Mouse (Mus musculus) urinary bladder, postnatal 10 days (tissue): ENCODE results near the gene Iffo2.
"Not testable (repeated sequence)": the region's sequence is repeated elsewhere in the genome, so short reads cannot be mapped to it uniquely, and the experiment has no call there.

ENCODE experiments used
- DNase-seq: peaks from one replicate; pipeline ENCODE4 v3.0.0; 2022; ENCODE audit warnings: low spot score

Iffo2 gene

DNA sequence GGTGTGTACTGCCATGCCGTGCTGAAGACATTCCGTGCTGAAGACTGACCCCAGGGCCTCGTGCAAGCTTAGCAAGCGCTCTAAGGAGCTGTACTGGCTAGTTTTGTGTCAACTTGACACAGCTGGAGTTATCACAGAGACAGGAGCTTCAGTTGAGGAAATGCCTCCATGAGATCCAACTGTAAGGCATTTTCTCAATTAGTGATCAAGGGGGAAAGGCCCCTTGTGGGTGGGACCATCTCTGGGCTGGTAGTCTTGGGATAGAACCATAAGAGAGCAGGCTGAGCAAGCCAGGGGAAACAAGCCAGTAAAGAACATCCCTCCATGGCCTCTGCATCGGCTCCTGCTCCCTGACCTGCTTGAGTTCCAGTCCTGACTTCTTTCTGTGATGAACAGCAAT, at the start of gene Iffo2:
Gene Iffo2, plus strand, starts transcription at position 301 of the 400 bp plus-strand sequence.
- DNase-seq: not testable (repeated sequence)

DNA sequence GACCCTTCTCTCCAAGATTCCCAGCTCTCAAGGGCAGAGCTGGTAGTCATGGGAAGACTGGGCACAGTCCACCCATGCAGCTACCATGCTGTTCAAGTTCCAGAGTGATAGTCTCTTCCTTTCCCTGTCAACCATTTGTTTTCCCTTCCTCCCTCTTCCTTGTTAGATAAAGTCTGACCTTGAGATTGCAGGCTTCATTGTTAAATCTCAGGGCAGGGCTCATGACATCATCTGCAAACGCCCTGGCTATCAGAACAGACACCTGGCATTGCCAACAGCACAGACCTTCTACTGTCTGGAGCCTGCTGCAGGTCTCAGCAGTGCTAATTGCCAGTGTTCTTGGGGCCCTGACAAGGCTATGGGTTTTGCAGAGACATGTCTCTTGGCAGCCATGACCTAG, 48.9 kb upstream of the Iffo2 start:
- no peak for DNase-seq

DNA sequence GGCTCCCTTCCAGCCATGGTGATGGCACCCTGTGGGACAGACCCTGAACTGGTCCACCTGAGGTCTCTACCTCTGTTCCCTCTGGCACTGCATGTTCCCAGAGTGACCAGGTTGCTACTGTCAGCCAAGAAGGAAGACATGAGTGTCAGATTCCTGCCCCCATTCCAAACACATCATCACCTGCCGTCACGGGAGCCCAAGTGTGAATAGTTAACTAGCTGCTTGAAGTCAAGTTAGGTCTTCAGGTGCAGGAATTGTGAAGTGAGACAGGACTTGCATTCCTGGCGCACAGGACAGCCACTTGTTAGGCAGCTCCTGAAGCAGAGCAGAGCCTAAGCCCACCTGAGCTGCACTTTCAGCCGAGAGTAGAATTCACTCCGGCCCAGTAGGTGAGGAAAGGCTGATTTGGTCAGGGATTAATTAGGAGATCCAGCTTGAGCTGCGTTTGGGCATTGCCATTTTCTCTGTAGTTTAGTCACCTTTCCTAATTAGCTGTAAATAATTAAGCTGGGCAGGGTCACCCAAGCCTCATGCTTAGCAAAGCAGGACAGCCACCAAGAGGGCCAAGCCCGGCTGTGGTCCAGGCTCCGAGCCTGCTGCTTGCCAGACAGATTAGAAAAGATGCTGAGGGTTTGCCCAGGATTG, 46.8 kb upstream of the Iffo2 start:
- DNase-seq: no peak

DNA sequence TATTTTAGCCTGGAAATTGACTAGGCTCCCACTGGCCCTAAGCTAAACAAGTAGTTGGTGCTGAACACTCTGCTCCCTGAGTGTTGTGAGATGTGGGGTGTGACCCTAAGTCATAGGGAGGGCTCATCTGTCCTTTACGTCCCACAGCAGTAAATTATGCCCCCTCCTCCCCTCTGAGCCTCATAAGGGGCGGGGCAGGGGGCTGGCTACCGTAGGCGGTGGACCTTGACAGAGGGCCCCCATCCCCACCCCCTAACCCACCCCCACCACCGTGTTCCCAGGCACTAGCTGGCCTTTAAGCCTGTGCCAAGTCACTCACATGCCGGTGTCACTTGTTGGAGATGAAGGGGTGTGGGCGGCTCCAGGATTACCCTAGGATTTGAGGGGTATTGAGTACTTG, 45.9 kb upstream of the Iffo2 start:
- DNase-seq: no peak

DNA sequence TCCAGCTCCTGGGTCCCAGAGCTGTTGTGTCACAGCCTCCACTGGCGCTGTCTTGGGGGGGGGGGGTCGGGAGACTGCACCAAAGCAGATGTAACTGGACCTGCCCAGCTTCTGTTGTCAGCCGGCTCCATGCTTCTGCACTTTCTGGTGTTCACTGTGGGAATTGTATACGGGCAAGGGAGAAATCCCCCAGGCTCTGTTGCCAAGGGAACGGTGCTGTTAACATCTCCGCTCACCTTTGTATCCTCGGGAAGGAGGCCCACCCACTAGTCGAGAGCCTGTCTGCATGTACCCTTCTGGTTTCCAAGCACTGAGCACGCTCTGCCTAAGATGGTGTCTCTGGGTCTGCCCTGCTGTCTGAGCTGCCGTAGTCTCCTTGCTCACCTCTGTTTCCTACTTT, 43.3 kb upstream of the Iffo2 start:
- DNase-seq: no peak

DNA sequence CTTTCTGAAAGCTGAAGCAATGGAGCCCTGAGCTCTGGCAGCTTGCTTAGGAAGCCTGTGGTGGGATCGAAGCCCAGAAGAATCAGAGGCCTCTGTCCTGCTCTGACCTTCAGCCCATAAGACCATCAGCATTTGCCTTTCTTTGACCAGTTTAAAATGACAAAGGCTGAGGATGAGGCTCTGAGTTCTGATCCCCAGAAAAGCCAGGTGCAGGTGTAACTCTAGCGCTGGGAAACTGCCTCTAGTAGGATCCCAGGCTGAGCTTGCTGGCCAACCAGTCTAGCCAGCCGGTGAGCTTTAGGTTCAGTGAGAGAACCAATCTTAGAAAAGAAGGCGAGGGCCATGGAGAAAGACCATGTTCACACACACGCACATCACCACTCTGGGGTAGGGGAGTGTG, 42.0 kb upstream of the Iffo2 start:
- DNase-seq: no peak

DNA sequence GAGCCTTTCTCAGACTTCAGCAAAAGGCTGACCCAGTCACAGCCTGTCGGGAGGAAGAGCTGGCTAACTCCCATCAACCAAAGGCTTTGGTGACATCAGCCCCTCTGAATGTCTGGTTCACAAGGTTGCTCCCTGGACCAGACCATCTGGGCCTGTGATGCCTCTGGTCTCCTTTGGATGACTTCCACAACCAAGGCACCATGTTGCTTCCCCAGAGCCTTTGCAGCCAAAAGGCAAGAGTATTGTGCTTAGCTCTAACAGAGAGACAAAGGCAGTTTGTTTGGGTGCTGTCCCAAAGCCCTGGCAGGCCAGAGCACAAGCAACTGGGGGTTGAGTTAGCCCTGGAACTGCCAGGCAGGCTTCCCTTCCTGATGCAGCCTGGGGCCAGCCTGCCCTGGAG, 40.4 kb upstream of the Iffo2 start:
- no peak for DNase-seq

DNA sequence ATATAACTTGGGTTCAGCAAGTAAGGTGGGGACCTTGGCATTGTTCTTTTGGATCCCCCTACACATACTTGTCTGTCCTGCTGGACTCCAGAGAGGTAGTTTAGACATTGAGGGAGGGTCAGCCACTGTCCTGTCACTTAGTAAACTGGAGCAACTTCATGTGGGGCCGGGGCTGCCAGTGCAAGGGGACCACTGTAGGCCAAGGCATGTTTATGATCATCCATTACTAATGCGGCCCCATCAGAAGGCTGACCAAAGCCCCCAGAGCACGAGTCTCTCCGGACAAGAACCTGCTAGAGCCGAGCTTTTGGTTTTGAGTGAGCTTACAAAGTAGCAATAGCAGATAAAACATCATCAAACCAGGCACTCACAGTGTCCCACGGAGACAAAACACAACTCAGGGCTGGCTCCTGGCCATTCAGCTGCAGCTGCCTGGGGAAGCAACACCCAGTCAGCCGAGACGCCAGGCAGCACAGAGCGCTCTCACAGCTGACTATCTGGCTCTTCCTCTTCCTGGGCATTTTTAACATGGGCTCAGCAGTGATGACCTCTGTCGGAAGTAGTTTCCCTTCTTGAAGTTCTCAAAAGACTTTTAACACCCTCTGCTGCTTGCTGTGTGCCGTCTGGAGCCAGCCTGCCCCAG, 39.8 kb upstream of the Iffo2 start:
- DNase-seq: no peak

DNA sequence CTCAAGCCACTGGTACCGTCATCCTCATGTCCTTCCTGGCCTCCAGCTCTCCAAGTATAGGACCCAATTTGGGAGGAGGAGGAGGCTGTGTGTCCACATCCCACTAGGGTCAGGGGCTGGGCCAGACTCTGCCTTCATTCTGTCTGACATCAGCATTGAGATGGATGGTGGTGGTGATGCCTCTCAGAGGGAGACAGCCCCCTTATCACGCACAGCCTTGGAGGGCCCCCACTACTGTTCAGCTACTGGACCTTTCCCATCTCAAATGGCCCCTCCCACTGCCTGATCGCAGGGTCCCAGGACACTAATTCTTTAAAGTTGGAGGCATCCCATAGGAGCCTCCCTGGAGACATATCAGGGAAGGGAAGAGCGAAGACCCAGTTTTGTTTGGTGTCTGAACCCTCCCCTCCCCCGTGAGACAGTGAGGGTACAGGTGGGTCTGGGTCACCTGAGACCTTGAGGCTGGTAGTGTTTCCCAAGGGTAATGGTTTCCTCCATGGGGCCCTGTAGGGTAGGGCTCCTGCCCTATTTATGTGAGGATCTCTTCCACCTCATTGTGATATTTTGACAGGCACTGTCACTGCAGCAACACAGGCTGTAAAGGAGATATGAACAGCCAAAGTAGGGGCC, 38.7 kb upstream of the Iffo2 start:
- no peak for DNase-seq

DNA sequence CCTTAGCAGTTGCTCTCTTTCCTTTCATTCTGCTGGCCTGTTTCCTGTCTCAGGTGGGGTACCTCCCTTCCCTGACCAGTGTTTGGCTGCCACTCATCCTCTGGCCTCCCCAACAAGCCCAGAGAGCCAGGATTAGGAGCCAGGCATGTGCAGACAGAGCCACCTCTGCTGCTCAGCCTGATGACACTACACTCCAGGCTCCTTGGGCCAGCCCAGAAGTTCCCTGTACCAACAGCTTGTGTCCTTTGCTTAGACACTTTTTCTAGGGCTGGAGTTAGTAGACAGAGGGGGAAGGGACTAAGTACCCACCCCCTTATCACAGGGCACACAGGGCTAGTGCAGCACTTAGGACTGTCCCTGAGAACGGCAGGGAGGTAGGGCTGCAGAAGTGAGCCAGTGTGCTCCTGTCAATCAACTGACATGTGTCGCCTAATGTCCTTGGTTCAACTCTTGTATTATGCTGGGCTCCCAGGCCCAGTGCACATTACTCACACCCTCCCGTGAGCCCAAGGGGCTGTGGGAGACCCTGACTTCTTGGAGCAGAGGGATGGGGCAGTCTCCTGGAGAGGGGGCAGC, 38.0 kb upstream of the Iffo2 start:
- DNase-seq: no peak

DNA sequence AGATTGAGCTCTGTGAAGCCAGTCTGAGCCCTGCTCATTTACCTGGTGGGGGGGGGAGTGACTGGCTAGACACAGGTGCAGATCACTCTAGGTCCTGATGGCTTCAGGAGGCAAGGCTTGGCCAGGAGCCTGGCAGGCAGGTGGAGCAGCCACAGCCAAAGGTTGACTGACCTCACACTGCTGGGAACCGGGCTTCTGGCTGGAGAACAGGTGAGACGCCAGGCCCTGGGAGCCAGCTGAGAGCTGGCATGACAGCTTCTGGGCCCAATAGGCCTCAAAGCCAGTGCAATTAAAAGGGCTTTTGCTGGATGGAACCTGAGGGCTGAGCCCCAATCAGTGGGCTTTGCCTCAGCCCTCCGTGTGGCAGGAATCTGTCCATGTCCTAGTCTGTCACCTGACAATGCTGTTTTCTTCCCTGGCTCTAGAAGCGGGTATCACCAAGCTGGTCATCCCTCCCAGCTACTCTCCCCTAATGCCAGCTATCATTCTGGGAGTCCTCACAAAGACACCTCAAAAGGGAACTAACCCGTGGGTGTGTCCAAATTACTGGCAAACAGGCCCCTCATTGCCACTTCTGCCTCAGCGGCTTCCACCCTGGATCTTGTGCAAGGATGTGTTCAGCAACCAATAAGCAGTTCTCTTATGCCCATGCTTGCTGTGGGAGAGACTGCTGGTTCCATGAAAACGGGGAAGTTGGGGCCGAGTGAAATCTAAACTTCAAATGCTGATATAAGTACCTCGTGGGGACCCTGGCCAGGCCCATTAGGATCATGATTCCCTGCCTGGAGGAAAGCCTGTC, 36.9 kb upstream of the Iffo2 start:
- DNase-seq: no peak

DNA sequence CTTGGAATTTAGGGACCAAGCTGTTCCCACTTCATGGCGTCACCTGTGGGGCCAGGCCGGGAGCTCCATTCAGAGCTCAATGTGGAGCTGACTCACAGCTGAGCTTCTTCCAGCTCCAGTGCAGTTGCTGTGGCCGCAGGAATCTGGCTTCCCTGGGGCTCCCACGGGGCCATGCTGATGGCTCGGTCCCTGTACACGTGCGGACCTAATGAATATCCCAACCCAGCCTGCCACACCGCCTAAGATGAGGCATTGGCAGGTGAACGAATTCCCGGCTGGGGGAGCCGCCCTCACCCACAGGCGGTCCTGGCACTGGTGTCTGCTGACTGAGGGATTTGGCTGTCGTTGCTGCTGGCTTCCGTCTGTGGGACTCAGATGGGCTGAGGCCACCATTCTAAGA, 29.5 kb upstream of the Iffo2 start:
- no peak for DNase-seq

DNA sequence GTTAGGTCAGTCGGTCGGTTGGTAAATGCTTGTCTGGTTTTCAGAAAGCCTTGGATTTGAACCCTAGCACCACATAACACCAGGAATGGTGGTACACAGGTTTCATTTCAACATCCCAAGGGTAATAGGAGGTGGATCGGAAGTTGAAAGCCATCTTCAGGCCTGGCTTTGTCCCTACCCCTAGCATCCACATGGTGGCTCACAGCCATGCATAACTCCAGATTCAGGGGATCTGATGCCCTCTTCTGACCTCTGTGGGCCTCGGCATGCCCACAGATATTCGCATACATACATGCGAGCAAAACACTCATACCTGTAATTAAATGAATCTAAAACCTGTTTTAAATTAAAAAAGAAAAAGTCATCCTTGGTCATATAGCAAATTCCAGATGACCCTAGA, 28.6 kb upstream of the Iffo2 start:
- DNase-seq: no peak

DNA sequence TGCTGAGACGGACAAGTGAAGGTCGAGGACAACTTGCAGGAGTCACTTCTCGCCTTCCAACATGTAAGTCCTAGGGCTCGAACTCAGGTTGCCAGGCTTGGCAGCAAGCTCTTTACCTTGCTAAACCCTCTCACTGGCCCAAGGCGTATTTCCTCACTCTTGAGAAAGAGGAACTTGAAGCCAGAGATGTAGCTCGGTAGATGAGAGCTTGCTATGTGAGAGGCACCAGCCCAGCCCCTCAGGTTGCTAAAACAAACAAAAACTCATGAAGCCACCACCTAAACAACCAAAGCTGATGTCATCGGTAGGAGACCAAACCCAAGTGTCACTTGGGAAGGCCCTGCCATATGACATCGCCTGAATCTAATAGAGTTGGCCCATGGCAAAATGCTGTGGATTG, 26.4 kb upstream of the Iffo2 start:
- DNase-seq: no peak

DNA sequence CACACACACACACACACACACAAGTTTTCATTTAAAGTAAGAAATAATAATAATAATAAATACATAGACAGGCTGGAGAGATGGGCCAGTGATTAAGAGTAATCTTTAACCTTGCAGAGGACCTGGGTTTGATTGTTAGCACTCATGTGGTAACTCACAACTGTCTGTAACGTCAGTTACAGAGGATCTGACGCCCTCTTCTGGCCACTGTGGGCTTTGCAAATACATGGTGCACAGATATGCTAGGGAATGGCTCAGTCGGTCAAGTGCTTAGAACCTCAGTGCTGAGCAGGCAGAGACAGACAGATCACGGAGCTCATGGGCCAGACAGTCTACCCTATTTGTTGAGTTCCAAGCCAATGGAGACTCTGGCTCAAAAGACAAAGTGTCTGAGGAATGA, 24.6 kb upstream of the Iffo2 start:
- DNase-seq: no peak

DNA sequence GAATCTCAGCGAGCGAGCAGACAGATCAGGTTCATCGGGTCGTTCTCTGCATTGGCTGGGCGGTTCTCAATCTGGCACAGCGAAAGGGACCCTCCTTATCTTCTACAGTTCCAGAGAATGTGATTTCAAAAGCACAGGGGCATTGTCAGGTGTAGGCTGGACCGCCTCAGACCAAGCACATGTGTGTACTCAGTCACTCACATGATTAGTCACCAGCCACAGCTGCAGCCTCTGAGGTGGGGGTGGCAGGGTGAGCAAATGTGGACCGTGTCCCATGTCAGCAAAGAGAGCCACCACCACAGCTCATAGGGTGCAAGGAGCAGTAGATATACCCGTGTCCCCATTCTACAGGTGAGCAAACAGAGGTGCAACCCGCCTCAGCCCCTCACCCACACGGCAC, 23.6 kb upstream of the Iffo2 start:
- DNase-seq: no peak

DNA sequence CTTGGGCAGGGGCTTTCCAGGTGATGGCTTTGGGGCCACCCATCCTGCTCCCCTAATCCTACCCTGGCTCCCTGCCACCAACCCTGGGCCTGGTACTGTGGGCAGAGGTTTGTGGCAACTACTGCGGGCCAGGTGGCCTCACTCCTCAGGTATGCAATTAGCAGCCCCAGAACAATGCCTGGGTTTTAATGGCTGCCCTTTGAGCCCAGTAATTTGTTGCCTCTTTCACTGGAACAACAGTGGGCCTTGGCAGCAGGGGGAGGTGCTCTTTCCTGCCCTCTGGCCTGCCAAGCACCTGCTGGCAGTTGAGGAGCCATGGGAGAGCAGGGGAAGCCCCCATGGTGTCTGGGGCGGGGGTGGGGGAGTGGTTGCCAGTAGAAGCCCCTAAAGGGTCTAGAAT, 21.3 kb upstream of the Iffo2 start:
- no peak for DNase-seq

DNA sequence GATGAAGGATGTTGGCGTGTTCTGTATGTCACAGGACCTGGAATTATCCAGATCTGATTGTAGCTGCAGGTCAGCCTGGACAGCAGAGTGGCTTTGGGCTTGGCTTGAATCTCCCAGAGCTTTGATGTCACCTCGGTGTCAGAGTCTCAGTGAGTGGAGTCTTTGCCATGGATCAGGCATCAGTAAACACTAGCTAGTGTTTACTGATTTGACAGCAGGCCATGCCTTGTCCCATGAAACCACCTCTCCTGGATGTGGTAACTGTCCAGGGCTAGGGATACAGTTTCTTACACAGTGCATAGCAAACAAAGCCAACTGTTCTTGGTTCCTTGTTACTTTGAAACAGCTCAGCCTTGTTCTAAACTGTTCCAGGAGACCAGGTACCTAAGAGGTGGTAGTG, 18.8 kb upstream of the Iffo2 start:
- no peak for DNase-seq

DNA sequence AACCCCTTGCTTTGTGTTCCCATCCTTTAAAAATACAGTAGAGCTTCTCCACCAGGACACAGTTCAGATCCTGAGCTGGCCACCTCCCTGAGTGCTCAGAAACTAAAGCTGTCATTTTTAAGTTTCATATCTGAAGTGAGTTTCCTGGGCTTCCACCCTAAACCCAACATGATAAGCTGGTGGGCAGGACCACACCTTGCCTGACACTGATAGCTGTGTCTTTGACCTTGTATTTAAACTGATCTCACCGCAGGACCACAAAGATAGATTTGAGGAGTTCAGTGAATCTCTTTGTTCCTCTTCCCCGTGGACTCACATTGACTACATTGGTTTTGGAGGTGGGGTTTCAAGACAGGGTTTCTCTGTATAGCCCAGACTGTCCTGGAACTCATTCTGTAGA, 17.4 kb upstream of the Iffo2 start:
- no peak for DNase-seq

DNA sequence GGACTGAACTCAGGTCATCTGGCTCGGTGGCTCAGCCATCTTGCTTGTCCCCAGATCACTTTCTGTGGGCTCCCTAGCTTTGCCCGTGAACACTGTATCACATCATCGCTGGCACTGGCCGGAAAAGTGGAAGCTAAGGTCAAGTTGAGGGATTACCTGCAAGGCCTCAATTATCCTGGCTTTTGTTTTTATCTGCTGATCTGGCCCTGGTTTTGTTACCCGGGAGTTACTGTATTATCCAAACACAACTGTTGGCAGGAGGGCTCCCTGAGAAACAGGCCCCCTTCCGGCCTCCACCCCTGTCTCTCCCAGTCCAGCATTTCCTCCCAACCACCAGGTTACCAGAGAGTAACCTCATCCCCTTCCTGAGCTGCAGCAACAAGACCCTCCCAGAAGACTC, 11.1 kb upstream of the Iffo2 start:
- DNase-seq: no peak

DNA sequence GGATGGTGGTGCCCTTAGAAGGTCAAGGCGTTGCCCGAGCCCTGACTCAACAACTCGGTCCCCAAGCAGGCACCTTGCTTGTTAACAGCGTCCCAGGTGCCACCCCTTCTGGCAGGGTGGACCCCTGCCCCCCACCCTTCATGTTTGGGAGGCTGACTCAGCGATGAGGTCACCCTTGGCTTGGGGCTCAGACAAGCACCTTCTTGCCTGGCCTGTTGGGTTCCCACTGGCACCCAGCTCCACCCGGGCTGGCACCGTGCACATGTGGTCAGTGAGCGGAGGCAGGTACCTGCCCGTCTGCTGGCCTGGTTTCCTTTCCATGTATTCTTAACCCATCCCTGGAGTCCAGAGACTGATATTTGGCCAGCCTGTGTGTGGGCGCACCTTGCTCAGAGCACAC, 8.4 kb upstream of the Iffo2 start:
- DNase-seq: no peak

DNA sequence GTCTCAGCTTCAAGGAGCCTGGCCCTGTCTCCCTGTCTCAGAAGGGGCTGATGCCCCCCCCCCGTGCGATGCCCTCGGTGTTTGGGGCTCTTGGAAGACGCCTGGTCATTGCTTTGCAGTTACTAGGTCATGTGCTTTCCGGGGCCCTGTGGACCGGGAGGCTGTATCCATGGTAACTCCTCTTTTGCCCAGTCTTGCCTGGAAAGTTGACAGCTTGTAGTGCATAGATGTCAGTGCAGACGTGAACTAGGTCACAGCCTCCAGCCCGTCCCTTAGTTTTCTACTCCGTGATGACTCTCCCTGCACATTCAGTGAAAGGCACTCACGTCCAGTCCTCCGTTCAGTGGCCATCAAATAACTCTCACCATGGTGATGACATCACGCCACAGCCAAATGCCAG, 3.9 kb upstream of the Iffo2 start:
- DNase-seq: no peak

DNA sequence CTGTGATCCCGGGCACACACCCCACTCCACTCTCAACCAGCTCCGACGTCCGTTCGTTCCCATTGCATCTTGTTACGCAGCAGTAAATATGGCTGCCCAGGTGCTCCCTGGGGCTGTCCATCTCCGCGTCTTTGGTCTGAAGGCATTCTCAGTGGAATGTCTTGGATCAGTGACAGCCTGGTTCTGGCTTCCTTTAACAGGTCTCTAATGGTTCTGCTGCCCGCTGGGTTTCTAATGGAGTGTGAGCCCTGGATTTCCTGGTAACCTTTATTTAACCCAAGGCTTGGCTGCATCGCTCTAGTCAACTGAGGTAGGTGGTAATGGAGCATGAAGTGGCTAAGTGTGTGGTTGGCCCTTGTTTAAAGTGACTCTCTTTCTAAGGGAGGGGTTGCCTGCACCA, 1.7 kb downstream of the Iffo2 start:
- DNase-seq: no peak
